Mouse (Mus musculus): ENCODE results near the gene Zbtb7b. TPM values are rescaled to one million over a fixed set of nuclear protein-coding genes. Genes with fewer than 3 reads are reported as not detected.
"Not testable (repeated sequence)": the region's sequence is repeated elsewhere in the genome, so short reads cannot be mapped to it uniquely, and the experiment has no call there.

Zbtb7b gene
- 2.4 and 3.7 TPM in 2 replicates for polyA plus RNA-seq (2015; fragmentation: Nextera tagmentation; extraction: Ambion mirVana)

- Histone ChIP-seq H3K9me3 (replicated peaks) (no peaks in the 10 kb centered on the region), H3K9ac (peak within 1 kb of the TSS; percentile 65), H3K27me3 (no peaks in the 10 kb centered on the region), H3K27ac (peak within 1 kb of the TSS; percentile 95), H3K4me1 (peaks cover 70% of the 10 kb centered on the region), H3K4me3 (replicated peaks) (peak within 1 kb of the TSS; percentile 59), H3K4me2 (peak within 1 kb of the TSS; percentile 99), H3K36me3 (no peaks in the 10 kb centered on the region)
- 1% methylated on average over 42 of the region's 42 CpGs for WGBS
- peak; percentile 50 for ATAC-seq (replicated peaks; ENCODE audit: low FRiP score)
Measured at GRCm38 (mm10) chr3:89394006-89394893, at the start of gene Zbtb7b. TSS of gene Zbtb7b (minus strand) at chr3:89394776.

- no peak overlapping the region for H3K27ac ChIP-seq
- peaks cover 17% of the 10 kb centered on the region for H3K36me3 ChIP-seq
- H3K4me3 ChIP-seq (replicated peaks) = no peak overlapping the region
- H3K9ac ChIP-seq = no peak overlapping the region
- no peak overlapping the region for H3K4me2 ChIP-seq
- no peaks in the 10 kb centered on the region for H3K9me3 ChIP-seq (replicated peaks)
- no peak for ATAC-seq (replicated peaks; ENCODE audit: low FRiP score)
- no peaks in the 10 kb centered on the region for H3K27me3 ChIP-seq
- 96% methylated on average over 2 of the region's 2 CpGs for WGBS
- H3K4me1 ChIP-seq = peaks cover 20% of the 10 kb centered on the region
Measured at GRCm38 (mm10) chr3:89440691-89441090, 46.1 kb upstream of the Zbtb7b start.

GRCm38 (mm10) chr3:89437269-89437668 lies 42.7 kb upstream of the Zbtb7b start:
- 29% methylated on average over 5 of the region's 5 CpGs for WGBS
- peaks cover 38% of the 10 kb centered on the region for H3K36me3 ChIP-seq
- H3K4me1 ChIP-seq = peaks cover 20% of the 10 kb centered on the region
- peak overlapping the region; percentile 83 for H3K27ac ChIP-seq
- peak overlapping the region; percentile 55 for H3K4me3 ChIP-seq (replicated peaks)
- H3K27me3 ChIP-seq = no peaks in the 10 kb centered on the region
- H3K9ac ChIP-seq = peak overlapping the region; percentile 57
- no peaks in the 10 kb centered on the region for H3K9me3 ChIP-seq (replicated peaks)
- H3K4me2 ChIP-seq = peak overlapping the region; percentile 63
- ATAC-seq (replicated peaks; ENCODE audit: low FRiP score) = no peak

- no peaks in the 10 kb centered on the region for H3K27me3 ChIP-seq
- 4% methylated on average over 16 of the region's 16 CpGs for WGBS
- H3K4me1 ChIP-seq = peaks cover 24% of the 10 kb centered on the region
- H3K4me3 ChIP-seq (replicated peaks) = peak within 1 kb of the TSS; percentile 55
- H3K9ac ChIP-seq = peak within 1 kb of the TSS; percentile 57
- H3K9me3 ChIP-seq (replicated peaks) = no peaks in the 10 kb centered on the region
- H3K36me3 ChIP-seq = peaks cover 41% of the 10 kb centered on the region
- H3K27ac ChIP-seq = peak within 1 kb of the TSS; percentile 83
- ATAC-seq (replicated peaks; ENCODE audit: low FRiP score) = peak; percentile 89
- peak within 1 kb of the TSS; percentile 63 for H3K4me2 ChIP-seq
Measured at GRCm38 (mm10) chr3:89436176-89437113, 41.9 kb upstream of the Zbtb7b start, which contains the start of gene Pbxip1. TSS of gene Pbxip1 (plus strand) at chr3:89436706.

GRCm38 (mm10) chr3:89435041-89435440 lies 40.5 kb upstream of the Zbtb7b start:
- H3K36me3 ChIP-seq = peaks cover 41% of the 10 kb centered on the region
- H3K9me3 ChIP-seq (replicated peaks) = no peaks in the 10 kb centered on the region
- no peak for ATAC-seq (replicated peaks; ENCODE audit: low FRiP score)
- H3K4me3 ChIP-seq (replicated peaks) = no peak overlapping the region
- WGBS = 77% methylated on average over 7 of the region's 7 CpGs
- H3K27me3 ChIP-seq = no peaks in the 10 kb centered on the region
- H3K4me2 ChIP-seq = no peak overlapping the region
- H3K27ac ChIP-seq = no peak overlapping the region; the same call in 1 of the 2 replicates
- H3K9ac ChIP-seq = no peak overlapping the region
- peaks cover 30% of the 10 kb centered on the region for H3K4me1 ChIP-seq

GRCm38 (mm10) chr3:89434532-89434931 lies 40.0 kb upstream of the Zbtb7b start:
- H3K9me3 ChIP-seq (replicated peaks) = no peaks in the 10 kb centered on the region
- no peaks in the 10 kb centered on the region for H3K27me3 ChIP-seq
- peaks cover 30% of the 10 kb centered on the region for H3K4me1 ChIP-seq
- no peak overlapping the region for H3K4me3 ChIP-seq (replicated peaks)
- no peak for ATAC-seq (replicated peaks; ENCODE audit: low FRiP score)
- no peak overlapping the region for H3K9ac ChIP-seq
- H3K27ac ChIP-seq = no peak overlapping the region
- H3K4me2 ChIP-seq = no peak overlapping the region
- 86% methylated on average over 11 of the region's 11 CpGs for WGBS
- peaks cover 38% of the 10 kb centered on the region for H3K36me3 ChIP-seq

GRCm38 (mm10) chr3:89432606-89433005 lies 38.0 kb upstream of the Zbtb7b start:
- Histone ChIP-seq H3K27ac (no peak overlapping the region), H3K4me2 (no peak overlapping the region), H3K27me3 (no peaks in the 10 kb centered on the region), H3K9ac (no peak overlapping the region), H3K9me3 (replicated peaks) (no peaks in the 10 kb centered on the region), H3K4me1 (peaks cover 22% of the 10 kb centered on the region), H3K36me3 (peaks cover 47% of the 10 kb centered on the region), H3K4me3 (replicated peaks) (no peak overlapping the region)
- WGBS = 92% methylated on average over 8 of the region's 8 CpGs
- no peak for ATAC-seq (replicated peaks; ENCODE audit: low FRiP score)

- H3K9ac ChIP-seq = peak within 1 kb of the TSS; percentile 99
- peak within 1 kb of the TSS; percentile 96 for H3K27ac ChIP-seq
- ATAC-seq (replicated peaks; ENCODE audit: low FRiP score) = peak; percentile 99
- H3K27me3 ChIP-seq = no peaks in the 10 kb centered on the region
- H3K9me3 ChIP-seq (replicated peaks) = no peaks in the 10 kb centered on the region
- H3K4me1 ChIP-seq = peaks cover 10% of the 10 kb centered on the region
- WGBS = 2% methylated on average over 68 of the region's 68 CpGs
- peak within 1 kb of the TSS; percentile 80 for H3K4me2 ChIP-seq
- H3K36me3 ChIP-seq = peaks cover 67% of the 10 kb centered on the region
- H3K4me3 ChIP-seq (replicated peaks) = peak within 1 kb of the TSS; percentile 99
Measured at GRCm38 (mm10) chr3:89430171-89431159, 35.9 kb upstream of the Zbtb7b start, which contains the start of gene Pygo2. TSS of gene Pygo2 (plus strand) at chr3:89430214.

GRCm38 (mm10) chr3:89429021-89429420 lies 34.4 kb upstream of the Zbtb7b start:
- Histone ChIP-seq H3K4me1 (peaks cover 23% of the 10 kb centered on the region), H3K36me3 (peaks cover 67% of the 10 kb centered on the region)
- not testable (repeated sequence) for H3K27me3 ChIP-seq; H3K9me3 ChIP-seq (replicated peaks); H3K4me3 ChIP-seq (replicated peaks); H3K27ac ChIP-seq; ATAC-seq (replicated peaks; ENCODE audit: low FRiP score); H3K4me2 ChIP-seq; H3K9ac ChIP-seq
- WGBS = 90% methylated on average over 7 of the region's 7 CpGs

GRCm38 (mm10) chr3:89425876-89426275 lies 31.3 kb upstream of the Zbtb7b start:
- no peaks in the 10 kb centered on the region for H3K27me3 ChIP-seq
- H3K4me2 ChIP-seq = no peak overlapping the region
- H3K9ac ChIP-seq = no peak overlapping the region
- peaks cover 45% of the 10 kb centered on the region for H3K4me1 ChIP-seq
- H3K4me3 ChIP-seq (replicated peaks) = no peak overlapping the region
- 86% methylated on average over 4 of the region's 4 CpGs for WGBS
- no peak for ATAC-seq (replicated peaks; ENCODE audit: low FRiP score)
- no peaks in the 10 kb centered on the region for H3K9me3 ChIP-seq (replicated peaks)
- peaks cover 52% of the 10 kb centered on the region for H3K36me3 ChIP-seq
- no peak overlapping the region for H3K27ac ChIP-seq

- Histone ChIP-seq H3K4me1 (peaks cover 52% of the 10 kb centered on the region), H3K9ac (no peak overlapping the region), H3K4me3 (replicated peaks) (no peak overlapping the region), H3K4me2 (no peak overlapping the region), H3K27me3 (no peaks in the 10 kb centered on the region), H3K9me3 (replicated peaks) (no peaks in the 10 kb centered on the region), H3K27ac (peak overlapping the region; percentile 32; the same call in 1 of the 2 replicates), H3K36me3 (peaks cover 52% of the 10 kb centered on the region)
- 66% methylated on average over 5 of the region's 5 CpGs for WGBS
- no peak for ATAC-seq (replicated peaks; ENCODE audit: low FRiP score)
Measured at GRCm38 (mm10) chr3:89425141-89425525, 30.6 kb upstream of the Zbtb7b start.
